Mouse (Mus musculus): ENCODE data around the gene Adipor1. TPM values are rescaled to one million over a fixed set of nuclear protein-coding genes. Genes with fewer than 3 reads are reported as not detected.
"Not testable (repeated sequence)": the region's sequence is repeated elsewhere in the genome, so short reads cannot be mapped to it uniquely, and the experiment has no call there.

Gene Adipor1
- total RNA-seq, 4 experiments from 2014 or later: 196 to 235 (median 208) TPM

DNA sequence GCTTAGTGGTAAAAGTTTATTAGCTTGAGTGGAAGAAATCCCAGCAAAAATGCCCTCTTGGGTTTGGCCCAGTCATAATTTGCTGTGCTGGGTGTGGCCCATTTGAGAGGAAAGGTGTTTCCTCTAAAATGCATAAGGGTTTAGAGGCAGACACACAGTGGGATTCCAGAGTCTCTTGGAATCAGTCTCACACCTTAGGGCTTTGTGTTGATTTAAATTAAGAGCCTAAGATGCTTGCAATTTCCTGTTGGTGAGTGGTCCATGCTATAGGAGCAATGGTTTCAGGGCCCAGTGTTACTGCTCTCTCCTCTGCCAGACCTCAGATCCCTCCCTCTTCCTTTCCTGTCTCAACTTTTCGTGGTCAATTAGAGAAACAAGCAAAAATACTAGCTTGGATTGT is 4.0 kb downstream of the Adipor1 start:
- DNase-seq (ENCODE audit: low spot score in 2 of 2): no peak

DNA sequence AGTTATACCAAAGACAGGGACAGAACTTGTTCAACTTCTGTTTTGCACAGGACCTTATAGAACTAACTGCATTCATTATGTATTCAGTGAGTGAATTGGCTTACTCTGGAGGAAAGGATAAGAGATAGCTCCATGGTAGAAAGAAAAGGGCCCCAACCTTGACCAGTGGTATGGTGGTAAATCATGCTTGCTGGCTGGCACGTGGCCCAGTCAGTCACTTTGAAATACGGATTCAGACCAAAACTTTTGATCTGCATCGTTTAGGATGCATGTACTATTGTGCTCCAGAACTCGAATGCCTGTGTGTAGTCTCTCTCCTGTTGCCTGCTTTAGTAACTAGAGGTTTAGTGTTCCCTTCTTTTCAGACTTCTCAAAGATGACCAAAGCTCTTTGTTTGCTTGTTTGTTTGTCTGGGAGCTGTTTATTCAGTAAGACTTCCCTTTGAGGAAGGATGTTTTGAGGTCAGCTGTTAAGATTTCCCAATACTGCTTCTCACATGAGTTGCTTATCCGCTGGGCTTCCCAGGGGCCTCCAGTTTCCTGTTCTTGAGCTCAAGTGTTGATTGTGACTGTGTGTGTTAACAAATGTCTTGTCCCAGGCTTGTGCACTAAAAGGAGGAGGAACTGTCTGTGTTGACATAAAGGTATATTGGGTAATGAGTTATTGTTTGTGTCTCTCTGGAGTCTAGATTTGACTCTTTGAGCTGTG is 4.7 kb downstream of the Adipor1 start:
- DNase-seq (ENCODE audit: low spot score in 2 of 2): no peak

DNA sequence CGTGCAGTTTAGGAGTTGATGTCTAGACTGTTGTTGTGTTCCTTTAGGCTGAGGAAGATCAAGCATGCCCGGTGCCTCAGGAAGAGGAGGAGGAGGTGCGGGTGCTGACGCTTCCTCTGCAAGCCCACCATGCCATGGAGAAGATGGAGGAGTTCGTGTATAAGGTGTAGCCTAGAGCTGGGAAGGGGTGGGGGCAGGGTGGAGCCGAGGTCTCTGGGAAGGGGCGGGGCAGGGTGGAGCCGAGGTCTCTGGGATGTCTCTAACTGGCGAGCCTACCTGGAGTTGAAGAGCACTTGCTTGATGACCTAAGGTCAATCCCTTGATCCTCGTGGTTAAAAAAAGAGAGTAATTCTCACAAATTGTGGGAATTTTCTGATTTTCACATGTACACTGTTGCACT is 8.7 kb downstream of the Adipor1 start:
- no peak for DNase-seq (ENCODE audit: low spot score in 2 of 2)

DNA sequence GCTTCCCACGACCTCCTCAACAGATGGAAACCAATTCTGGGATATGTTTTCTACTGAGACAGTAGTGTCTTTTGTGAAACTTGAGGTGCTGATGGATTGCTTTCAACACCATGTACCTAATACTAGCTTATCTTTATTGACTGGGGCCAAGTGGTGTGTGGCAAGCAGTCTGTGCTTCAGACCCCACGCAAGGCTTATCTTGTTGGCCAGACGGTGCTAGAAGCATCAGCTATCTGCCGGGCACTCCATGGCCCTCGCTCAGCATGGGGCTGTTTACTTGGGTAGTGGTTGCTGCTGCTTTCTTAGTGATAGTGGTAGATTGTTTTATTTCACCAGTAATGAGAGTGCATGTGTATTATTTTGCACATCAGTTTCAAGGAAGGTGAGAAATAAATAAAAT is 11.1 kb downstream of the Adipor1 start:
- no peak for DNase-seq (ENCODE audit: low spot score in 2 of 2)

DNA sequence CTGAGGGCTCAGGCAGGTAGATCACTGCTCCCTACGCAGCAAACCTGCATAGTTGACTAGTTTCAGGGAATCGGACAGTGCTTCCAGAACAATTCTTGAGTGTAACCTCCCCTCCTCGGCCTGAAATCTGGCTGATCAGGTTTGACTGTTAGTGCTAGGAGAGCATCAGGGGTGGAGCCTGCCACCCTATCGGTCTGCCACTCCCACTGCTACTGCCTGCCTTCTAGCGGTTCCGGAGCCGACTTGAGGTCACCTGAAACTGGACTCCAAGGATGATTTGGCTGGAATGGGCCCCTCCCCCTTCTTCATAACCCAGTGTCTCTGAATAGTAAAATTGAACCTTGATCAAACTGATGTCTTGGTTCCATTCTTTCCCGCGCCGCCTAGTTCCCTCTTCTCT is 17.8 kb downstream of the Adipor1 start:
- no peak for DNase-seq (ENCODE audit: low spot score in 2 of 2)

DNA sequence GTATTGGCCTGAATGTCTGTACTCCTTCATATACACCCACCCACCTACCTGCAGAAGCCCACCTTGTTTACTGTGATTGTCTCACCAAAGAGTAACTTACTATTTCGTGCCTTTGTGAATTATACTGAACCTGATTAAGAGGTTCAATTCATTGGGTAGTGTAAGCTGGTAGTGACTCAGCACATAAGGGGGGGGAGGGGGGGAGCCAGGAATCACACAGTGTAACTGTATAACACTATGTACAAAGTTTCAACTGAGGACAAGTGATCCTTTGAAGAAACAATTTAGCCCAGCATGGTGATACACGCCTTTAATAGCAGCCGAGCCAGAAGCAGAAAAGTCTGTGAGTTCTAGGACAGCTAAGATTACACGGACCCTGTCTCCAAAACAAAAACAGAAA is 18.3 kb downstream of the Adipor1 start:
- no peak for DNase-seq (ENCODE audit: low spot score in 2 of 2)

DNA sequence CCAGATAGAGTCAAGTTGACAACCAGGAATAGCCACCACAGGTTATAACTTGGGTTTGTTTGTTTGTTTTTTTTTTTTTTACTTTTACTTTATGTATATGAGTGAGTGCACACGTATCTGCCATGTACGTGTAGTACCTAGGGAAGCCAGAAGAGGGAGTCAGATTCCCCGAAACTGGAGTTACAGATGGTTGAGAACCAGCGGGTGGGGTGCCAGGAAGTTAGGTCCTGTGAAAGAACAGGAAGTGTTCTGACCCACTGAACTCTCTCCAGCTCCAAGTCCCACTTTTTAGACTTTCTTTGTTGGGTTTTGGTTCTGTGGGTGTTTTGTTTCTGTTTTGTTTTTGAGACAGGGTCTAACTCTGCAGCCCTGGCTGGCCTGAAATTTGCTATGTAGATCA is 20.2 kb downstream of the Adipor1 start:
- DNase-seq (ENCODE audit: low spot score in 2 of 2): no peak

DNA sequence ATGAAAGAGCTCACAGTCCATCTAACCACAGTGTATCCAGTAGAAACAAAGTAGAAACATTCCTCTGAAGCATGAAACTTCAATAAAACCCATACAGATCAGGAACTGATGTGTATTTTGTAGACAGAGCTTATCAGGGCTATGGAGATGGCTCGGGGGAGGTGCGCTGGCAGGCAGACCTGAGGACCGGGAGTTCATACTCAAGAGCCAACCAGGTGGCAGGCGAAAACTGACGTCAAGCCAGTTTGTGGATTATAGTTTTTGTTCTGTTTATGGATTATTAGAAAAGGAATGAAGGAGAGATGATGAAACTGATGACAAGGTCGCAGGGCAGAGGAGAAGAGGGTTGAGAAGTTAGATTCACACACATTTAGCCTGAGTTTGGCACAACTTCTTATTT is 25.3 kb downstream of the Adipor1 start:
- no peak for DNase-seq (ENCODE audit: low spot score in 2 of 2)

DNA sequence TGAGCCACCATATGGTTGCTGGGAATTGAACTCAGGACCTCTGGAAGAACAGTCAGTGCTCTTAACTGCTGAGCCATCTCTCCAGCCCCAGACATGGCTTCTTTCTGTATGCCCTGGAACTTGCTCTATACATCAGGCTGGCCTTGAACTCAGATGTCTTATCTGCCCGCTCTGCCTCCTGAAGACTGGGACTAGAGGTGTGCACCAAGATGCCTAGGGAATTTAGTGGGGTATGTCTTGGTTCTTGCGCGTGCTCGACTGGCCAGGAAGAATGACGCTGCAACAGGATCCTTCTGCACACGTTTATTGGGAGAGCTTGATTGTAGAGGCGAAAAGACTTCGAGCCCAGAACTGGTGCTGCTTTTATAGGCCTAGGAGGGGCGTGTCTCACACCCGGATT is 26.6 kb downstream of the Adipor1 start:
- DNase-seq (ENCODE audit: low spot score in 2 of 2): not testable (repeated sequence)

DNA sequence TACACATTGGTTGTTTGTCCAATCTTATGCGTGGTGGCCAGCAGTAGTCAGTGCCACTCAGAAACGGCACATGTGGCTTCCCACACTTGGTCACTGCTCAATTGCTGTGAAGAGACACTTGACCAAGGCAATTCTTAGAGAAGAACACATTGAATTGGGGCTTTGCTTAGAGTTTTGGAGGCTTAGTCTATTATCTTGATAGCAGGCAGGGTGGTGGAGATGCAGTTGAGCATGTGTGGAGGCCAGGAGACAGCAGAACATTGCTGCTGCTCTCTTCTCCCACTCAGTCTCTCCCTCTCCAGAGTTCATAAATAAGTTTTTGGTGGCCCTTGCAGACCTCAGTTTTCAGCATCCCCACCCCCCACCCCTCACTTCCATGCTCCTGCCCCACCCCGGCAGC is 27.2 kb downstream of the Adipor1 start:
- no peak for DNase-seq (ENCODE audit: low spot score in 2 of 2)

DNA sequence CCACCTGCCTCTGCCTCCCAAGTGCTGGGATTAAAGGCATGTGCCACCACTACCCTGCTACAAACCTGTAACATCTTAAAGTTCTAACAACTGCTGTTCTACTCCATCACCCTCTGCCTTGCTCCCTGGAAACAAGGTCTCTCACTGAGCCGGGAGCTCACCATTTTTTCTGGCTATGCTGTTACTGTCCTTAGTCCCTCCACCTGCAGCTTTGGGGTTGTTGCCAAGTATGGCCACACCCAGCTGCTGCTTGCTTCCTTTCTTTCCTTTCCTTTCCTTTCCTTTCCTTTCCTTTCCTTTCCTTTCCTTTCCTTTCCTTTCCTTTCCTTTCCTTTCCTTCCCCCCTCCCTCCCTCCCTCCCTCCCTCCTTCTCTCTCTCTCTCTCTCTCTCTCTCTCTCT is 28.1 kb downstream of the Adipor1 start:
- DNase-seq (ENCODE audit: low spot score in 2 of 2): not testable (repeated sequence)

DNA sequence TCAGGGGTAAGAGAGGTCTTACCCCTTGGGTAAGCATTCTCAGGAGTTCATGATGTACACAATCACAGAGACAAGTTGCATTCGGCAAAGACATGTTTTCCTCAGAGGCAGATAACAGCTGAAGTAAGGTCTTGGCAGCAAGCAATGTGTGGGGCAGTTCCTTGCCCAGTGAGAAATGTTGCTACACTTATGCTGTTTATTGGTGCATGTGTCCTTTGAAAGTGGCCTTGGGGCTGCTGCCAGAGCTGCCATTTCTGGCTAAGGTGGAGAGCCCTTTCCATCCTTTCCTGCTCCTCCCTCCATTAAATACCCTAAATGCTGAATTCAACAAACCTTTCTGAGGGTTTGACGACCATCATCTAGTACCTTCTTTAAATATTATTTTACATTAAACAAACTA is 30.2 kb downstream of the Adipor1 start:
- DNase-seq (ENCODE audit: low spot score in 2 of 2): no peak

DNA sequence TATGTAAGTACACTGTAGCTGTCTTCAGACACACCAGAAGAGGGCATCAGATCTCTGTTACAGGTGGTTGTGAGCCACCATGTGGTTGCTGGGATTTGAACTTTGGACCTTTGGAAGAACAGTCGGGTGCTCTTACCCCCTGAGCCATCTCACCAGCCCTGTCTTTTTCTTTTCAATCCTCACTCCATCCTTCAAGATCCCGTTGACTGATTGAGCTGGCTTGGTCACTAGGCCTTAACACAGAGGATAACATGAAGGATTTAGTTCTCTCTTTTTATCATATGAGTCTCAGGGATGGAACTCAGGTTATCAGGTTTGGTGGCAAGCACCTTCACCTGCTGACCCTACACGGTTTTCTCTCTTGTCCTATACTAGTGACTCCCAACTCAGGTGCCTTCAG is 33.4 kb downstream of the Adipor1 start:
- DNase-seq (ENCODE audit: low spot score in 2 of 2): not testable (repeated sequence)

DNA sequence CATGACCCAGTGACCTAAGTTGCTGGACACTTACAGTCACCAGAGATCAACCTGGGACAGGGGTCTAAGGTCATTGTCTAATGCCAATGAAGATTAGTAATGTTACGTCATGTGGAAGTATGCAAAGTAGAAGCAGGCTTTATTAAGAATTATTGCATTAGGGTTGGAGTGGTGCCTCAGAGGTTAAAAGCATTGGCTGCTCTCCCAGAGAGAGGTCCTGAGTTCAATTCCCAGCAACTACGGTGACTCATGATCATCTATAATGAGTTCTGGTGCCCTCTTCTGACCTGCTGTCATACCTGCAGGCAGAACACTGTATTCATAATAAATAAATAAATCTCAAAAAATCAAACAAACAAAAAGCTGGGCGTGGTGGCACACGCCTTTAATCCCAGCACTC is 35.0 kb downstream of the Adipor1 start:
- DNase-seq (ENCODE audit: low spot score in 2 of 2): no peak

DNA sequence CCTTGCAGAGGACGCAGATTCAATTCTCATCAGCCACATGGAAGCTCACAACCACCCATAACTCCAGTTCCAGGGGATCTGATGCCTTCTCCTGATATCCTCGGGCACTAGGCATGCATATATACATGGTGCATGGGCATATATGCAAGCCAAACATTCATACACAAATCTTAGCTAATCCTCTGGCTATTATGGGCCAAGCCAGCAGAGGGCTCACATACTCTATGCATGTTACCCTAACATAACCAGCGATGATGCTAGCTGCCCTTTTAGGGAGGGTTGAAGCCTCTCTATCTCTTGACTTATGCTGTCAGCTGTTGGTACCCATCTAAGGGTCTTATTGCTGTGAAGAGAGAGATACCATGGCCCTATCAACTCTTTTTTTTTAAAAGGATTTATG is 35.8 kb downstream of the Adipor1 start:
- no peak for DNase-seq (ENCODE audit: low spot score in 2 of 2)

DNA sequence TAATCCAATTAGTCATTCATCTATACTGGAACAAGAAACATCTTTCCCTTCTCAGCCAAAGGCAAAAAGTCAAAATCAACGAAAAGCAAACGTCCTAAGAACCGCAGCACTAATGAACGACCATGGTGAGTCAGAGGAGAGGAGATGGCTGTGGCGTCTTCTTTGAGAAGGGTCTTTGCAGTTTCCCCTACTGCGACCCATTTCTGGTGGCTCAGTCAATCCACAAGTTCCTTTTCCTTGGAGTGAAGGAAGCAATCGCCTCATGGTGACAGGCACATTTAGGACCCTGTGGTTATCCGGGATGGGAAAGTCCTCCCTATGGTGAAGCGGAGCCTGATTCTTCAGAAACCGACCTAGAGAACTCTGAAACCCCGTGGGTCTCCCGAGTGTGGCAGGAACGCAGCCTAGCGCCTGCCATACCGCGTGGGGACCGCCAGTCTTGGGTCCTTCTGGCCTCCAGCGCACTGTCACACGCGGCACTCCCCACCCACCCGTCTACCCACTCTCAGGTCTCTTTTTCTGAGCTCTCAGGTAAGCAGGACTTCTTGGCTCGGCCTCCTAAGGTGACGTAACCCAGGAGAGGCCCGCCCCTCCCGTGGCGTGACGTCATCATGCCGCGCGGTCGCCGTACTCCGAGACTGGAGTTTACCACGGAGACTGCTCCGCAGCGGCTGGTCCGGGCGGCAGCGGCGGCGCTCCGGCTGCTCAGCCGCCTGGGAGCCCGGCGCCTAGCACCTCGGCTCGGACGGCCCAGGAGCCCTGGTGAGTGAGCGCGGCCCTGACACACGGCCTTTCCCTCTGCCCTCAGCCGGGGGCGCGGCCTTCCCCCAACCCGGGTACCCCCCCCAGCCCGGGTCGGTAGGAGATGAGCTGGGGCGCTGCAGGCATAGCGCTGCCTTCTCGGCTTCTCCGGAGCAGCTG is 40.0 kb downstream of the Adipor1 start, which contains the start of gene Klhl12:
Klhl12 (plus strand) TSS at position 628 of the 921 bp plus-strand sequence.
- DNase-seq (ENCODE audit: low spot score in 2 of 2): peak; percentile 85 to 87

DNA sequence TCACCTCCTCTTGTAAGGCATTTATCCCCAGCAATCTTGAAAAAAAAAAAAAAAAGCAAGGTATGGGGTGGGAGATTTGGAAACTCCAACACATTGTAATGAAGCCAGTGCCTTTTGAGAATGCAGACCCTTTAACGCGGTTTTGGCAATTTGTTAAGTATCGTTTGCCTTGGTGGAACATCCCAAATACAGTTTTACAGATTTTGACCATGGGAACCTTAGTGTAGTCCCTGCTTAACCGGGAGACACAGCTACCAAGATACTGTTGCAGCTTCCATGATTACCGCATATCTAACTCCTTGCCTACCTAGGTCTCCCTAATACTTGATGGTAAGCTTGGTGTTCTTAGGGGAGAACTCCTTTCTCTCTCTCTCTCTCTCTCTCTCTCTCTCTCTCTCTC is 40.9 kb downstream of the Adipor1 start:
- no peak for DNase-seq (ENCODE audit: low spot score in 2 of 2)

DNA sequence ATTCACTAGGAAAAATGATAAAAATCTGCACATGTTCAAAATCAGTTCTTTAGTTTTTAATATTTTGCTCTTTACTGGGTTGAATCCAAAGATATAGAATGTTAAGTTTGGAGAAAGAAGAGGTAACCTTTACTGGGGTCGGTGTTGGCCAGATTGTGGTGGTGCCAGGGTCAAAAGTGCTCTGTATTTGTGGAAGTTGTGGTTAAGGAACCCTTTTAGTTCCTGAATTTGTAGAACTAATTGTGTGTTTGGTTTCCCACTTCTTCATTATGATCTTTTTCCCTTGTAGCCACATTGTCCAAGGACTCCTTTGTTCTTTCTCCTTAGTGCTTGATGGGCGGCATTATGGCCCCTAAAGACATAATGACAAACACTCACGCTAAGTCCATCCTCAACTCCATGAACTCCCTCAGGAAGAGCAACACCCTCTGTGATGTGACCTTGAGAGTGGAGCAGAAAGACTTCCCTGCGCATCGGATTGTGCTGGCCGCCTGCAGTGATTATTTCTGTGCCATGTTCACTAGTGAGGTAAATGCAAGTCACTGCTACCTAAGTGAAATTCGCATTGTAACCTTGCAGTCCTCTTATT is 43.1 kb downstream of the Adipor1 start:
- DNase-seq (ENCODE audit: low spot score in 2 of 2): no peak

DNA sequence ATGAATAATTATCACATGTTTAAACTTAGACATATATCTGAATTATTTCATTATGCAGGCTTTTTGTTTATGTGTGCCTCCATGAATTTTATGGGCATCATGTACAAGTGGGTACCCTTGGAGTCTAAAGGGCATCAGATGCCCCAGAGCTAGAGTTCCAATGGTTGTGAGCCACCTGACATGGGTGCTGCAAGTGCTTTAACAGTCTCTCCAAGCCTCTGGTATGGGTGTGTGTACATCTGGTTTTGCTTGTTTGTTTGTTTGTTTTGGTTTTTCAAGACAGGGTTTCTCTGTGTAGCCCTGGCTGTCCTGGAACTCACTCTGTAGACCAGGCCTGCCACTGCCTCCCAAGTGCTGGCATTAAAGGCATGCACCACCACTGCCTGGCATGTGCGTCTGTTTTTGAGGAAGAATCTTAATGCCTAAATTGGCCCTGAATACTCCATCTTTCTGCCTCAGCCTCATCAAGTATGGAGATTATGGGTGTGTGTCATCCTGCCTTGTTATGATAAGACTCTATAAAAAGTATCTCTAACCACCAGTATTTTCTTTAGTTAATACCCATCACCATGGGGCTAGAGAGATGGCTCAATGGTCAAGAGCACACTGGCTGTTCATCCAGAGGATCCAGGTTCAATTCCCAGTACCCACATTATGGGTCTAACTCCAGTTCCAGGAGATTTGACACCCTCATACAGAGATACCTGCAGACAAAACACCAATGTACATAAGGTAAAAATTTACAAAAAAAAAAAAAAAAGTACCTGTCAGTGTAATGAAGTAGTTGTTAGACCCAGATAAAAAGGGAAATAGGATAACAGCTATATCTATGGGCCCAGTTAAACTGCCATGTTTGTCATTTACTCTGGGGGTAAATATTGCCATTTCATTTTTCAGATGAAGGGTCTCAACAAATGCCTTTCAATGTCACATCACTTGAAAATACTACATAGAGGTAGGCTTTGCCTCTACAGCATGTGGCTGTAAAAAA is 45.4 kb downstream of the Adipor1 start:
- no peak for DNase-seq (ENCODE audit: low spot score in 2 of 2)

Measured in gastrocnemius, adult 8-10 months (tissue).